ENCODE assay signal across 7 mouse cellular contexts in genomic region chr15:102203835-102204381, GRCm38 (mm10). TPM values are rescaled to one million over a fixed set of nuclear protein-coding genes. Genes with fewer than 3 reads are reported as not detected.
DNase-seq lines count a peak whose midpoint lies in the region; ATAC-seq lines count a peak whose summit lies in the region.

No protein-coding gene starts in this region.

- under 1% methylated on average over 34 of the region's 72 CpGs for WGBS in intestine, embryonic 16.5 days
- under 1% methylated on average over 34 of the region's 72 CpGs for WGBS in midbrain, embryonic 10.5 days

- H3K4me2 ChIP-seq in intestine, embryonic 16.5 days (ENCODE audit: low read depth, low read length): peak overlapping the region; percentile 54

- H3K9ac ChIP-seq in intestine, embryonic 16.5 days (ENCODE audit: low read depth, low read length): peak overlapping the region; percentile 98

- H3K36me3 ChIP-seq in intestine, embryonic 16.5 days (ENCODE audit: control insufficient read depth, insufficient read depth, low read length): peaks cover 5% of the 10 kb centered on the region; the same call in 1 of the 2 replicates
- peaks cover 43% of the 10 kb centered on the region for H3K36me3 ChIP-seq in midbrain, embryonic 10.5 days

- no peaks in the 10 kb centered on the region for H3K27me3 ChIP-seq in intestine, embryonic 16.5 days (replicated peaks; ENCODE audit: control insufficient read depth, insufficient read depth, low read length)
- no peaks in the 10 kb centered on the region for H3K27me3 ChIP-seq in midbrain, embryonic 10.5 days (ENCODE audit: low read depth, poor library complexity, severe bottlenecking)

- DNase-seq in adrenal gland, adult 8-10 months: peak; percentile 62
- DNase-seq in embryo, embryonic 11.5 days (ENCODE audit: low read depth, low spot score): peak; percentile 57
- peak; percentile 54 for DNase-seq in gastrocnemius, postnatal 36 days
- peak; percentile 72 to 81 for DNase-seq in left cerebral cortex, postnatal 36 days (ENCODE audit: low spot score in 2 of 2)
- DNase-seq in midbrain, embryonic 10.5 days (ENCODE audit: low spot score): peak; percentile 70
- peak; percentile 78 for DNase-seq in right cerebral cortex, postnatal 4 days

- ATAC-seq in intestine, embryonic 16.5 days: peak; percentile 58

- peaks cover 35% of the 10 kb centered on the region for H3K4me1 ChIP-seq in intestine, embryonic 16.5 days (ENCODE audit: control insufficient read depth, insufficient read depth, low read length)
- peaks cover 33% of the 10 kb centered on the region for H3K4me1 ChIP-seq in midbrain, embryonic 10.5 days

- no peaks in the 10 kb centered on the region for H3K9me3 ChIP-seq in intestine, embryonic 16.5 days (ENCODE audit: control insufficient read depth, low read length)
- no peaks in the 10 kb centered on the region for H3K9me3 ChIP-seq in midbrain, embryonic 10.5 days (replicated peaks)

- intact Hi-C loops in gastrocnemius, postnatal 36 days (cut with DNase I): no loop called here
- intact Hi-C loops in left cerebral cortex, postnatal 36 days (cut with DNase I): no loop called here

- H3K4me3 ChIP-seq in intestine, embryonic 16.5 days (ENCODE audit: low read length): peak overlapping the region; percentile 84
- H3K4me3 ChIP-seq in midbrain, embryonic 10.5 days: peak overlapping the region; percentile 84

- H3K27ac ChIP-seq in intestine, embryonic 16.5 days (ENCODE audit: low read length): peak overlapping the region; percentile 100
- peak overlapping the region; percentile 98 for H3K27ac ChIP-seq in midbrain, embryonic 10.5 days (replicated peaks)

RNA-seq across cellular contexts. Expression of gene Csad, which starts 0.6 kb away (rescaled TPM):
- 10 to 100 TPM; 71.3 to 85.0 (median 75.5) TPM for total RNA-seq in adrenal gland, adult 8-10 months (2022)
- total RNA-seq in gastrocnemius, postnatal 36 days (2021): 1 to 10 TPM; 7.5 to 7.6 TPM
- polyA plus RNA-seq in intestine, embryonic 16.5 days (2015; fragmentation: Nextera tagmentation; extraction: Ambion mirVana): 33.2 and 38.4 TPM in 2 replicates
- 10 to 100 TPM; 23.9 to 29.4 TPM for total RNA-seq in left cerebral cortex, postnatal 36 days (2021)
- polyA plus RNA-seq in midbrain, embryonic 10.5 days (2016; fragmentation: Nextera tagmentation; extraction: Ambion mirVana): 32.8 and 38.8 TPM in 2 replicates

RNA-seq across cellular contexts. Expression of gene Zfp740, which starts 0.9 kb away (rescaled TPM):
- total RNA-seq in adrenal gland, adult 8-10 months (2022): 100 to 1,000 TPM in 1 of 4 experiments, 10 to 100 TPM in 3; 61.9 to 108 (median 86.0) TPM
- 10 to 100 TPM; 24.3 to 26.6 TPM for total RNA-seq in gastrocnemius, postnatal 36 days (2021)
- 33.6 and 35.3 TPM in 2 replicates for polyA plus RNA-seq in intestine, embryonic 16.5 days (2015; fragmentation: Nextera tagmentation; extraction: Ambion mirVana)
- total RNA-seq in left cerebral cortex, postnatal 36 days (2021): 10 to 100 TPM; 61.0 to 64.0 TPM
- polyA plus RNA-seq in midbrain, embryonic 10.5 days (2016; fragmentation: Nextera tagmentation; extraction: Ambion mirVana): 63.0 and 72.4 TPM in 2 replicates

RNA-seq across cellular contexts. Expression of gene Itgb7, which starts 27.8 kb away (rescaled TPM):
- total RNA-seq in adrenal gland, adult 8-10 months (2022): 1 to 10 TPM; 2.7 to 7.9 (median 5.4) TPM
- total RNA-seq in gastrocnemius, postnatal 36 days (2021): 1 to 10 TPM in 1 of 2 experiments, under 1 TPM in 1; 0.69 to 1.3 TPM
- polyA plus RNA-seq in intestine, embryonic 16.5 days (2015; fragmentation: Nextera tagmentation; extraction: Ambion mirVana): 9.5 and 10.3 TPM in 2 replicates
- total RNA-seq in left cerebral cortex, postnatal 36 days (2021): 1 to 10 TPM; 1.1 to 1.5 TPM
- polyA plus RNA-seq in midbrain, embryonic 10.5 days (2016; fragmentation: Nextera tagmentation; extraction: Ambion mirVana): 0.31 and 0.56 TPM in 2 replicates

RNA-seq across cellular contexts. Expression of gene Rarg, which starts 53.4 kb away (rescaled TPM):
- 10 to 100 TPM; 19.9 to 43.0 (median 34.4) TPM for total RNA-seq in adrenal gland, adult 8-10 months (2022)
- total RNA-seq in gastrocnemius, postnatal 36 days (2021): 1 to 10 TPM; 9.3 to 9.9 TPM
- polyA plus RNA-seq in intestine, embryonic 16.5 days (2015; fragmentation: Nextera tagmentation; extraction: Ambion mirVana): 13.6 and 14.7 TPM in 2 replicates
- 10 to 100 TPM; 13.1 to 13.9 TPM for total RNA-seq in left cerebral cortex, postnatal 36 days (2021)
- 14.3 and 16.2 TPM in 2 replicates for polyA plus RNA-seq in midbrain, embryonic 10.5 days (2016; fragmentation: Nextera tagmentation; extraction: Ambion mirVana)

RNA-seq across cellular contexts. Expression of gene Soat2, which starts 53.6 kb away (rescaled TPM):
- total RNA-seq in adrenal gland, adult 8-10 months (2022): under 1 TPM; 0.15 to 0.43 (median 0.26) TPM
- total RNA-seq in gastrocnemius, postnatal 36 days (2021): under 1 TPM in 1 of 2 experiments, not detected in 1; 0.15 TPM
- polyA plus RNA-seq in intestine, embryonic 16.5 days (2015; fragmentation: Nextera tagmentation; extraction: Ambion mirVana): 25.0 and 31.2 TPM in 2 replicates
- total RNA-seq in left cerebral cortex, postnatal 36 days (2021): under 1 TPM in 1 of 2 experiments, not detected in 1; 0.23 TPM
- 0.14 and 0.20 TPM in 2 replicates for polyA plus RNA-seq in midbrain, embryonic 10.5 days (2016; fragmentation: Nextera tagmentation; extraction: Ambion mirVana)

Comparison
In these comparisons a context has a peak if more than half of its experiments do, and no peak if none do; other contexts are left out.
1. Peak in every context shown above with its lines: DNase-seq, ATAC-seq, H3K4me3 ChIP-seq and H3K27ac ChIP-seq.